Comparison of ENCODE assay signal across 9 mouse cellular contexts in the genomic region with DNA sequence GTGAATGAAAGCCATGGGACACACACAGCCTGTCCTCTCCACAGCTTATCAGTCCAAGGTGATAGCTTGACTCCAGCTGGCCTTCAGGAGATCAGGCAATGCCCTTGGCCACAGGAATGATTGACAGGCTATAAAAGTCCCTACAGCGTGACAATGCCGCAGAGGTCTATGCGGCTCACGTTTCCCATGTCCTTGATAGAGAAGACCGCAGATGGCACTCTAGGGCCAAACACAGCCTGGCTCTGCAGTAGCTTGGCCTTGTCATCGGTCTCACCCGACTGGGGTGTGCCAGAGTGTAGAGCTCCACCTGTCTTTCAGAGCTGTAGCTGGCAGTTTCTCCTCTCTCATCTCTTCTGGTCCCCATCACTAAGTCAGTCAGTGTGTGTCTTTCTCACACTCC. TPM values are rescaled to one million over a fixed set of nuclear protein-coding genes. Genes with fewer than 3 reads are reported as not detected.
A peak's percentile ranks its signal among the peaks of the same experiment; 100 is the strongest.
DNase-seq lines count a peak whose midpoint lies in the region.
"Had no signal": no experiment of that assay in that cellular context is flagged by ENCODE, and none has a peak within 500 bp of the region (broad histone marks: within the 10 kb centered on the region; RNA-seq: fewer than 3 reads in every experiment).

No protein-coding gene starts in this region.

- DNase-seq in gastrocnemius, postnatal 25 days = peak; percentile 13
- DNase-seq in gastrocnemius, postnatal 36 days = no peak
- peak; percentile 48 for DNase-seq in ZHBTc4 (ENCODE audit: low read depth, low spot score)
- peak; percentile 63 for DNase-seq in cerebellum, adult 8-10 months
- peak; percentile 16 to 30 for DNase-seq in heart, postnatal 14 days
- DNase-seq in spleen, postnatal 4 days (ENCODE audit: low spot score in 2 of 2) = no peak
- DNase-seq in layer of hippocampus, adult 8-10 months (ENCODE audit: low spot score in 2 of 2) = no peak
- no peak for DNase-seq in layer of hippocampus, adult 9-11 months
- DNase-seq: lung, adult 18-20 months had no signal

- intact Hi-C loops in gastrocnemius, postnatal 36 days (cut with DNase I) = no loop called here
- intact Hi-C loops in heart, postnatal 14 days (cut with DNase I) = no loop called here

RNA-seq across cellular contexts. Expression of a gene that starts 52.5 kb away (rescaled TPM):
- total RNA-seq in gastrocnemius, postnatal 25 days (2021) = 10 to 100 TPM; 61.1 to 73.3 TPM
- total RNA-seq in gastrocnemius, postnatal 36 days (2021) = 10 to 100 TPM; 56.1 to 56.5 TPM
- total RNA-seq in heart, postnatal 14 days (2021) = 10 to 100 TPM; 51.6 to 52.8 TPM
- 100 to 1,000 TPM; 141 to 176 (median 159) TPM for total RNA-seq in layer of hippocampus, adult 8-10 months (2022)

Comparison
In these comparisons a context has a peak if more than half of its experiments do, and no peak if none do; other contexts are left out.
1. DNase-seq: peak in gastrocnemius, postnatal 25 days (single experiment), ZHBTc4 (single experiment), cerebellum, adult 8-10 months (single experiment) and heart, postnatal 14 days (2 of 2); none in gastrocnemius, postnatal 36 days (0 of 2), spleen, postnatal 4 days (0 of 2), layer of hippocampus, adult 8-10 months (0 of 2) and layer of hippocampus, adult 9-11 months (single experiment).